Mouse (Mus musculus): ENCODE results near the gene 1110032A03Rik. TPM values are rescaled to one million over a fixed set of nuclear protein-coding genes. Genes with fewer than 3 reads are reported as not detected.

The 1110032A03Rik gene
- 55.0 and 62.7 TPM in 2 replicates for polyA plus RNA-seq (2014; fragmentation: Nextera tagmentation; extraction: Ambion mirVana)

- peaks cover 20% of the 10 kb centered on the region for H3K4me1 ChIP-seq (replicated peaks; ENCODE audit: control insufficient read depth, insufficient read depth, low read length)
- H3K4me2 ChIP-seq (replicated peaks): peak within 1 kb of the TSS; percentile 66
- ATAC-seq (ENCODE audit: low FRiP score): peak; percentile 83
- H3K9me3 ChIP-seq (ENCODE audit: control insufficient read depth, low read length): no peaks in the 10 kb centered on the region
- peak within 1 kb of the TSS; percentile 88 for H3K27ac ChIP-seq
- peak; percentile 90 for DNase-seq (ENCODE audit: low spot score)
- under 1% methylated on average over 49 of the region's 51 CpGs for WGBS
- H3K4me3 ChIP-seq (replicated peaks; ENCODE audit: low read length): peak within 1 kb of the TSS; percentile 81
- peaks cover 31% of the 10 kb centered on the region for H3K36me3 ChIP-seq (replicated peaks; ENCODE audit: control insufficient read depth, insufficient read depth)
- H3K27me3 ChIP-seq (ENCODE audit: control insufficient read depth, insufficient read depth, low read length): no peaks in the 10 kb centered on the region
- H3K9ac ChIP-seq: peak within 1 kb of the TSS; percentile 94
These were observed at the start of gene 1110032A03Rik, which contains the start of gene Alg9 for GRCm38 (mm10) chr9:50774991-50775612. Gene 1110032A03Rik, minus strand, starts transcription at chr9:50775520. Gene Alg9, plus strand, starts transcription at chr9:50775019.

- DNase-seq (ENCODE audit: low spot score): no peak
- no peak for ATAC-seq (ENCODE audit: low FRiP score)
- Histone ChIP-seq H3K4me2 (replicated peaks) (no peak overlapping the region), H3K36me3 (replicated peaks; ENCODE audit: control insufficient read depth, insufficient read depth) (peaks cover 45% of the 10 kb centered on the region), H3K4me3 (replicated peaks; ENCODE audit: low read length) (no peak overlapping the region), H3K9me3 (ENCODE audit: control insufficient read depth, low read length) (no peaks in the 10 kb centered on the region), H3K9ac (no peak overlapping the region), H3K4me1 (replicated peaks; ENCODE audit: control insufficient read depth, insufficient read depth, low read length) (no peaks in the 10 kb centered on the region), H3K27ac (no peak overlapping the region), H3K27me3 (ENCODE audit: control insufficient read depth, insufficient read depth, low read length) (no peaks in the 10 kb centered on the region)
- 89% methylated on average over 11 of the region's 11 CpGs for WGBS
These were observed 48.6 kb upstream of the 1110032A03Rik start for GRCm38 (mm10) chr9:50823779-50824453.

- Histone ChIP-seq H3K9me3 (ENCODE audit: control insufficient read depth, low read length) (no peaks in the 10 kb centered on the region), H3K36me3 (replicated peaks; ENCODE audit: control insufficient read depth, insufficient read depth) (peaks cover 55% of the 10 kb centered on the region)
These were observed 46.9 kb upstream of the 1110032A03Rik start for GRCm38 (mm10) chr9:50822216-50822615.

GRCm38 (mm10) chr9:50821651-50822050, 46.3 kb upstream of the 1110032A03Rik start:
- no peak overlapping the region for H3K27ac ChIP-seq
- WGBS: 94% methylated on average over 6 of the region's 6 CpGs
- DNase-seq (ENCODE audit: low spot score): no peak
- no peak for ATAC-seq (ENCODE audit: low FRiP score)
- no peak overlapping the region for H3K4me2 ChIP-seq (replicated peaks)
- no peaks in the 10 kb centered on the region for H3K4me1 ChIP-seq (replicated peaks; ENCODE audit: control insufficient read depth, insufficient read depth, low read length)
- H3K36me3 ChIP-seq (replicated peaks; ENCODE audit: control insufficient read depth, insufficient read depth): peaks cover 61% of the 10 kb centered on the region
- no peak overlapping the region for H3K4me3 ChIP-seq (replicated peaks; ENCODE audit: low read length)
- H3K9ac ChIP-seq: no peak overlapping the region
- H3K27me3 ChIP-seq (ENCODE audit: control insufficient read depth, insufficient read depth, low read length): no peaks in the 10 kb centered on the region
- H3K9me3 ChIP-seq (ENCODE audit: control insufficient read depth, low read length): no peaks in the 10 kb centered on the region

More at GRCm38 (mm10) chr9:50822216-50822615, 46.9 kb upstream of the 1110032A03Rik start:
- Histone ChIP-seq H3K9ac (no peak overlapping the region), H3K4me2 (replicated peaks) (no peak overlapping the region), H3K4me3 (replicated peaks; ENCODE audit: low read length) (no peak overlapping the region), H3K27ac (no peak overlapping the region), H3K27me3 (ENCODE audit: control insufficient read depth, insufficient read depth, low read length) (no peaks in the 10 kb centered on the region), H3K4me1 (replicated peaks; ENCODE audit: control insufficient read depth, insufficient read depth, low read length) (no peaks in the 10 kb centered on the region)
- WGBS: 99% methylated on average over 5 of the region's 5 CpGs
- no peak for ATAC-seq (ENCODE audit: low FRiP score)
- DNase-seq (ENCODE audit: low spot score): no peak

- DNase-seq (ENCODE audit: low spot score) (no peak), ATAC-seq (ENCODE audit: low FRiP score) (no peak)
- Histone ChIP-seq H3K4me1 (replicated peaks; ENCODE audit: control insufficient read depth, insufficient read depth, low read length) (no peaks in the 10 kb centered on the region), H3K4me2 (replicated peaks) (no peak overlapping the region), H3K36me3 (replicated peaks; ENCODE audit: control insufficient read depth, insufficient read depth) (peaks cover 64% of the 10 kb centered on the region), H3K4me3 (replicated peaks; ENCODE audit: low read length) (no peak overlapping the region), H3K9ac (no peak overlapping the region), H3K27ac (no peak overlapping the region), H3K27me3 (ENCODE audit: control insufficient read depth, insufficient read depth, low read length) (no peaks in the 10 kb centered on the region), H3K9me3 (ENCODE audit: control insufficient read depth, low read length) (no peaks in the 10 kb centered on the region)
- WGBS: 91% methylated on average over 6 of the region's 6 CpGs
These were observed 44.4 kb upstream of the 1110032A03Rik start for GRCm38 (mm10) chr9:50819716-50820115.

GRCm38 (mm10) chr9:50818050-50818449, 42.7 kb upstream of the 1110032A03Rik start:
- Histone ChIP-seq H3K4me3 (replicated peaks; ENCODE audit: low read length) (no peak overlapping the region), H3K27me3 (ENCODE audit: control insufficient read depth, insufficient read depth, low read length) (no peaks in the 10 kb centered on the region), H3K9me3 (ENCODE audit: control insufficient read depth, low read length) (no peaks in the 10 kb centered on the region), H3K27ac (no peak overlapping the region), H3K4me1 (replicated peaks; ENCODE audit: control insufficient read depth, insufficient read depth, low read length) (no peaks in the 10 kb centered on the region), H3K9ac (no peak overlapping the region), H3K36me3 (replicated peaks; ENCODE audit: control insufficient read depth, insufficient read depth) (peaks cover 63% of the 10 kb centered on the region), H3K4me2 (replicated peaks) (no peak overlapping the region)
- no peak for ATAC-seq (ENCODE audit: low FRiP score)
- DNase-seq (ENCODE audit: low spot score): no peak
- WGBS: 94% methylated on average over 6 of the region's 6 CpGs

GRCm38 (mm10) chr9:50816512-50816911, 41.2 kb upstream of the 1110032A03Rik start:
- peaks cover 68% of the 10 kb centered on the region for H3K36me3 ChIP-seq (replicated peaks; ENCODE audit: control insufficient read depth, insufficient read depth)
- no peaks in the 10 kb centered on the region for H3K9me3 ChIP-seq (ENCODE audit: control insufficient read depth, low read length)
- no peak for DNase-seq (ENCODE audit: low spot score)
- H3K4me2 ChIP-seq (replicated peaks): no peak overlapping the region
- no peaks in the 10 kb centered on the region for H3K4me1 ChIP-seq (replicated peaks; ENCODE audit: control insufficient read depth, insufficient read depth, low read length)
- no peak overlapping the region for H3K9ac ChIP-seq
- no peaks in the 10 kb centered on the region for H3K27me3 ChIP-seq (ENCODE audit: control insufficient read depth, insufficient read depth, low read length)
- 94% methylated on average over 1 of the region's 1 CpGs for WGBS
- H3K27ac ChIP-seq: no peak overlapping the region
- ATAC-seq (ENCODE audit: low FRiP score): no peak
- no peak overlapping the region for H3K4me3 ChIP-seq (replicated peaks; ENCODE audit: low read length)

GRCm38 (mm10) chr9:50815666-50816065, 40.3 kb upstream of the 1110032A03Rik start:
- Histone ChIP-seq H3K9ac (no peak overlapping the region), H3K36me3 (replicated peaks; ENCODE audit: control insufficient read depth, insufficient read depth) (peaks cover 74% of the 10 kb centered on the region), H3K9me3 (ENCODE audit: control insufficient read depth, low read length) (no peaks in the 10 kb centered on the region), H3K4me1 (replicated peaks; ENCODE audit: control insufficient read depth, insufficient read depth, low read length) (no peaks in the 10 kb centered on the region), H3K4me3 (replicated peaks; ENCODE audit: low read length) (no peak overlapping the region), H3K4me2 (replicated peaks) (no peak overlapping the region), H3K27me3 (ENCODE audit: control insufficient read depth, insufficient read depth, low read length) (no peaks in the 10 kb centered on the region), H3K27ac (no peak overlapping the region)
- no peak for ATAC-seq (ENCODE audit: low FRiP score)
- no peak for DNase-seq (ENCODE audit: low spot score)
- WGBS: 98% methylated on average over 4 of the region's 4 CpGs

GRCm38 (mm10) chr9:50813796-50814195, 38.5 kb upstream of the 1110032A03Rik start:
- H3K4me2 ChIP-seq (replicated peaks): no peak overlapping the region
- ATAC-seq (ENCODE audit: low FRiP score) (no peak), DNase-seq (ENCODE audit: low spot score) (no peak)
- H3K27me3 ChIP-seq (ENCODE audit: control insufficient read depth, insufficient read depth, low read length): no peaks in the 10 kb centered on the region
- 96% methylated on average over 5 of the region's 5 CpGs for WGBS
- H3K4me3 ChIP-seq (replicated peaks; ENCODE audit: low read length): no peak overlapping the region
- H3K9ac ChIP-seq: no peak overlapping the region
- H3K36me3 ChIP-seq (replicated peaks; ENCODE audit: control insufficient read depth, insufficient read depth): peaks cover 78% of the 10 kb centered on the region
- no peak overlapping the region for H3K27ac ChIP-seq
- H3K9me3 ChIP-seq (ENCODE audit: control insufficient read depth, low read length): no peaks in the 10 kb centered on the region
- H3K4me1 ChIP-seq (replicated peaks; ENCODE audit: control insufficient read depth, insufficient read depth, low read length): no peaks in the 10 kb centered on the region
